11 mouse cellular contexts compared by ENCODE assay signal in genomic region chr11:106741232-106741631, GRCm38 (mm10). TPM values are rescaled to one million over a fixed set of nuclear protein-coding genes. Genes with fewer than 3 reads are reported as not detected.
A peak's percentile ranks its signal among the peaks of the same experiment; 100 is the strongest.
DNase-seq lines count a peak whose midpoint lies in the region; ATAC-seq and TF ChIP-seq lines count a peak whose summit lies in the region.
"Had no signal": no experiment of that assay in that cellular context is flagged by ENCODE, and none has a peak within 500 bp of the region (broad histone marks: within the 10 kb centered on the region; RNA-seq: fewer than 3 reads in every experiment).

No protein-coding gene starts in this region.

- no peak overlapping the region for H3K4me3 ChIP-seq in hindbrain, embryonic 11.5 days (ENCODE audit: low read depth, low read length)
- H3K4me3 ChIP-seq in hindbrain, embryonic 13.5 days: no peak overlapping the region
- no peak overlapping the region for H3K4me3 ChIP-seq in CH12.LX (replicated peaks in 1 of 3; ENCODE audit: low read depth in 2 of 3, low read length in 2 of 3, poor library complexity in 1 of 3)
- no peak overlapping the region for H3K4me3 ChIP-seq in bone marrow macrophage, adult 2 months (ENCODE audit: insufficient read depth, low read length)
- no peak overlapping the region for H3K4me3 ChIP-seq in hindbrain, postnatal 0 days (ENCODE audit: low read length)

- peaks cover 8% of the 10 kb centered on the region for H3K4me1 ChIP-seq in hindbrain, embryonic 11.5 days (replicated peaks; ENCODE audit: control insufficient read depth, insufficient read depth, low read length)
- peaks cover 19% of the 10 kb centered on the region for H3K4me1 ChIP-seq in hindbrain, embryonic 13.5 days (replicated peaks)
- H3K4me1 ChIP-seq in CH12.LX (ENCODE audit: control insufficient read depth in 1 of 2, insufficient read depth in 2 of 2): peaks cover 3 to 64% of the 10 kb centered on the region in 2 experiments; a peak in 3 of 4 replicates
- H3K4me1 ChIP-seq in bone marrow macrophage, adult 2 months (ENCODE audit: control insufficient read depth, insufficient read depth, low read length): peaks cover 7% of the 10 kb centered on the region
- peaks cover 11% of the 10 kb centered on the region; the same call in 1 of the 2 replicates for H3K4me1 ChIP-seq in hindbrain, postnatal 0 days (ENCODE audit: insufficient read depth, low read length)

- no peak for TF ChIP-seq POLR2A in CH12.LX (IDR thresholded peaks at IDR 0.05; ENCODE audit: low read depth, low read length)
- no peak for TF ChIP-seq POLR2A in bone marrow macrophage, adult 2 months (IDR thresholded peaks at IDR 0.05; ENCODE audit: borderline replicate concordance, low read depth, low read length)

- H3K79me2 ChIP-seq in CH12.LX (replicated peaks; ENCODE audit: control insufficient read depth, extremely low read depth, insufficient read depth, poor library complexity, severe bottlenecking): peaks cover 9% of the 10 kb centered on the region

- in situ Hi-C loops in CH12.LX (cut with MboI; ENCODE audit: low pct_ligation_motif_present, low pct_unique_long_range_greater_than_20kb, low sequenced_read_pairs): no loop called here

- no peak for TF ChIP-seq RAD21 in CH12.LX (IDR thresholded peaks at IDR 0.05; ENCODE audit: low read depth, low read length)

- H3K4me2 ChIP-seq in hindbrain, embryonic 11.5 days (replicated peaks; ENCODE audit: low read depth, low read length): no peak overlapping the region
- H3K4me2 ChIP-seq in hindbrain, embryonic 13.5 days: no peak overlapping the region
- no peak overlapping the region for H3K4me2 ChIP-seq in CH12.LX (ENCODE audit: insufficient read depth, low read depth, poor library complexity, severe bottlenecking)
- no peak overlapping the region for H3K4me2 ChIP-seq in hindbrain, postnatal 0 days (ENCODE audit: low read depth, low read length)
- H3K4me2 ChIP-seq: heart, embryonic 11.5 days had no signal

- H3K36me3 ChIP-seq in hindbrain, embryonic 11.5 days (ENCODE audit: control insufficient read depth, insufficient read depth, low read length): no peaks in the 10 kb centered on the region
- H3K36me3 ChIP-seq in hindbrain, embryonic 13.5 days: no peaks in the 10 kb centered on the region
- peaks cover 4 to 29% of the 10 kb centered on the region in 2 experiments for H3K36me3 ChIP-seq in CH12.LX (replicated peaks in 1 of 2; ENCODE audit: control insufficient read depth in 1 of 2, insufficient read depth in 1 of 2, low read length in 1 of 2)
- H3K36me3 ChIP-seq in hindbrain, postnatal 0 days (ENCODE audit: insufficient read depth, low read length): no peaks in the 10 kb centered on the region

- peak; percentile 77 for DNase-seq in hindbrain, embryonic 11.5 days (ENCODE audit: low spot score)
- peak; percentile 94 for DNase-seq in CH12.LX (ENCODE audit: extremely low read depth)
- DNase-seq in hindbrain, postnatal 0 days (ENCODE audit: low spot score): peak; percentile 72
- no peak for DNase-seq in spleen, postnatal 4 days (ENCODE audit: low spot score in 2 of 2)
- no peak for DNase-seq in urinary bladder, postnatal 25 days (ENCODE audit: low spot score)
- DNase-seq: adrenal gland, postnatal 10 days; cerebellum, postnatal 36 days; kidney, adult 11 months had no signal

- WGBS in hindbrain, embryonic 11.5 days: 43% methylated on average over 6 of the region's 6 CpGs
- 19% methylated on average over 6 of the region's 6 CpGs for WGBS in hindbrain, embryonic 13.5 days
- WGBS in hindbrain, postnatal 0 days: 18% methylated on average over 6 of the region's 6 CpGs

- TF ChIP-seq CTCF in CH12.LX (conservative IDR thresholded peaks at IDR 0.05 in 1 of 2, IDR thresholded peaks at IDR 0.05 in 1 of 2; ENCODE audit: low read depth in 2 of 2, low read length in 2 of 2): no peak
- TF ChIP-seq CTCF in bone marrow macrophage, adult 2 months (IDR thresholded peaks at IDR 0.05; ENCODE audit: low read depth, low read length): no peak
- no peak for TF ChIP-seq CTCF in hindbrain, postnatal 0 days (IDR thresholded peaks at IDR 0.05; ENCODE audit: low read depth)

- dilution Hi-C loops in CH12.LX (cut with MboI; ENCODE audit: extremely low pct_ligation_motif_present, extremely low pct_unique_long_range_greater_than_20kb, low sequenced_read_pairs): no loop called here

- no peak overlapping the region for H3K27ac ChIP-seq in hindbrain, embryonic 11.5 days (ENCODE audit: low read depth, low read length)
- H3K27ac ChIP-seq in hindbrain, embryonic 13.5 days: no peak overlapping the region
- no peak overlapping the region for H3K27ac ChIP-seq in CH12.LX (ENCODE audit: insufficient read depth, low read depth)
- peak overlapping the region; percentile 6; the same call in 1 of the 2 replicates for H3K27ac ChIP-seq in bone marrow macrophage, adult 2 months (ENCODE audit: insufficient read depth, low read depth, low read length)
- no peak overlapping the region for H3K27ac ChIP-seq in hindbrain, postnatal 0 days

- H3K9ac ChIP-seq in hindbrain, embryonic 11.5 days (ENCODE audit: low read depth, low read length): no peak overlapping the region
- no peak overlapping the region for H3K9ac ChIP-seq in hindbrain, embryonic 13.5 days
- no peak overlapping the region for H3K9ac ChIP-seq in CH12.LX (ENCODE audit: insufficient read depth, low read depth)
- H3K9ac ChIP-seq in hindbrain, postnatal 0 days (replicated peaks; ENCODE audit: low read length): no peak overlapping the region

- H3K27me3 ChIP-seq in hindbrain, embryonic 11.5 days (ENCODE audit: control insufficient read depth, insufficient read depth, low read length): 0 out of 2 replicates have a peak, but pooled peaks cover 2% of the 10 kb centered on the region
- H3K27me3 ChIP-seq in hindbrain, embryonic 13.5 days: peaks cover 11% of the 10 kb centered on the region; the same call in 1 of the 2 replicates
- no peaks in the 10 kb centered on the region for H3K27me3 ChIP-seq in CH12.LX (replicated peaks)
- no peaks in the 10 kb centered on the region for H3K27me3 ChIP-seq in hindbrain, postnatal 0 days (ENCODE audit: insufficient read depth, low read length)

- TF ChIP-seq EP300 in CH12.LX (IDR thresholded peaks at IDR 0.05; ENCODE audit: low read length): peak; percentile 29

- 0 out of 2 replicates have a peak, but pooled peaks have one; percentile 51 for ATAC-seq in hindbrain, embryonic 11.5 days (ENCODE audit: low FRiP score)
- no peak for ATAC-seq in hindbrain, embryonic 13.5 days (ENCODE audit: low FRiP score)
- ATAC-seq in hindbrain, postnatal 0 days: peak; percentile 45; the same call in 1 of the 2 replicates

- H3K9me3 ChIP-seq in hindbrain, embryonic 11.5 days (ENCODE audit: control insufficient read depth, low read length): no peaks in the 10 kb centered on the region
- H3K9me3 ChIP-seq in hindbrain, embryonic 13.5 days: no peaks in the 10 kb centered on the region
- peaks cover 5% of the 10 kb centered on the region for H3K9me3 ChIP-seq in CH12.LX (replicated peaks; ENCODE audit: low read length)
- H3K9me3 ChIP-seq in hindbrain, postnatal 0 days (ENCODE audit: low read length): no peaks in the 10 kb centered on the region

RNA-seq across cellular contexts. Expression of gene Pecam1, which starts 9.2 kb away (rescaled TPM):
- 19.0 and 20.3 TPM in 2 replicates for polyA plus RNA-seq in hindbrain, embryonic 11.5 days (2014; fragmentation: Nextera tagmentation; extraction: Ambion mirVana)
- 17.4 and 17.6 TPM in 2 replicates for polyA plus RNA-seq in hindbrain, embryonic 13.5 days (2015; fragmentation: Nextera tagmentation; extraction: Ambion mirVana)
- total RNA-seq in CH12.LX (2012; rRNA removed) (19.2 and 22.3 TPM in 2 replicates), CH12.LX (2014; rRNA removed) (18.4 and 20.4 TPM in 2 replicates)
- 18.9 and 19.2 TPM in 2 replicates for polyA plus RNA-seq in CH12.LX (2012; ENCODE audit: insufficient read length, low read depth)
- polyA plus RNA-seq in bone marrow macrophage, adult 2 months (2012; ENCODE audit: insufficient read depth, insufficient read length, missing spikeins): 4.8 and 5.1 TPM in 2 replicates
- 19.2 and 20.1 TPM in 2 replicates for total RNA-seq in hindbrain, postnatal 0 days (2014; rRNA removed)
- 10.9 and 11.2 TPM in 2 replicates for polyA plus RNA-seq in hindbrain, postnatal 0 days (2015; fragmentation: Nextera tagmentation; extraction: Ambion mirVana)

RNA-seq across cellular contexts. Expression of gene Milr1, which starts 9.8 kb away (rescaled TPM):
- polyA plus RNA-seq in hindbrain, embryonic 11.5 days (2014; fragmentation: Nextera tagmentation; extraction: Ambion mirVana): 1.1 and 2.0 TPM in 2 replicates
- polyA plus RNA-seq in hindbrain, embryonic 13.5 days (2015; fragmentation: Nextera tagmentation; extraction: Ambion mirVana): 0.78 and 1.3 TPM in 2 replicates
- 22.0 and 28.1 TPM in 2 replicates for total RNA-seq in CH12.LX (2012; rRNA removed)
- 41.2 and 50.1 TPM in 2 replicates for total RNA-seq in CH12.LX (2014; rRNA removed)
- 33.1 and 35.4 TPM in 2 replicates for polyA plus RNA-seq in CH12.LX (2012; ENCODE audit: insufficient read length, low read depth)
- polyA plus RNA-seq in bone marrow macrophage, adult 2 months (2012; ENCODE audit: insufficient read depth, insufficient read length, missing spikeins): 202 and 222 TPM in 2 replicates
- 0.40 TPM in 1 of 2 replicates, not detected in the other for total RNA-seq in hindbrain, postnatal 0 days (2014; rRNA removed)
- polyA plus RNA-seq in hindbrain, postnatal 0 days (2015; fragmentation: Nextera tagmentation; extraction: Ambion mirVana): 0.56 and 0.72 TPM in 2 replicates

RNA-seq across cellular contexts. Expression of gene Polg2, which starts 38.1 kb away (rescaled TPM):
- polyA plus RNA-seq in hindbrain, embryonic 11.5 days (2014; fragmentation: Nextera tagmentation; extraction: Ambion mirVana): 9.5 and 11.0 TPM in 2 replicates
- polyA plus RNA-seq in hindbrain, embryonic 13.5 days (2015; fragmentation: Nextera tagmentation; extraction: Ambion mirVana): 9.1 and 9.7 TPM in 2 replicates
- total RNA-seq in CH12.LX (2012; rRNA removed) (12.5 and 13.3 TPM in 2 replicates), CH12.LX (2014; rRNA removed) (12.3 and 15.3 TPM in 2 replicates)
- polyA plus RNA-seq in CH12.LX (2012; ENCODE audit: insufficient read length, low read depth): 11.5 and 12.1 TPM in 2 replicates
- 8.9 and 11.4 TPM in 2 replicates for polyA plus RNA-seq in bone marrow macrophage, adult 2 months (2012; ENCODE audit: insufficient read depth, insufficient read length, missing spikeins)
- total RNA-seq in hindbrain, postnatal 0 days (2014; rRNA removed): 8.3 and 12.9 TPM in 2 replicates
- polyA plus RNA-seq in hindbrain, postnatal 0 days (2015; fragmentation: Nextera tagmentation; extraction: Ambion mirVana): 9.5 and 11.4 TPM in 2 replicates

RNA-seq across cellular contexts. Expression of gene Ddx5, which starts 47.8 kb away (rescaled TPM):
- polyA plus RNA-seq in hindbrain, embryonic 11.5 days (2014; fragmentation: Nextera tagmentation; extraction: Ambion mirVana): 544 and 600 TPM in 2 replicates
- 431 and 450 TPM in 2 replicates for polyA plus RNA-seq in hindbrain, embryonic 13.5 days (2015; fragmentation: Nextera tagmentation; extraction: Ambion mirVana)
- 269 and 351 TPM in 2 replicates for total RNA-seq in CH12.LX (2012; rRNA removed)
- 505 and 574 TPM in 2 replicates for total RNA-seq in CH12.LX (2014; rRNA removed)
- 1,169 and 1,328 TPM in 2 replicates for polyA plus RNA-seq in CH12.LX (2012; ENCODE audit: insufficient read length, low read depth)
- polyA plus RNA-seq in bone marrow macrophage, adult 2 months (2012; ENCODE audit: insufficient read depth, insufficient read length, missing spikeins): 1,156 and 1,201 TPM in 2 replicates
- 288 and 416 TPM in 2 replicates for total RNA-seq in hindbrain, postnatal 0 days (2014; rRNA removed)
- 272 and 274 TPM in 2 replicates for polyA plus RNA-seq in hindbrain, postnatal 0 days (2015; fragmentation: Nextera tagmentation; extraction: Ambion mirVana)

RNA-seq across cellular contexts. Expression of gene Cep95, which starts 47.8 kb away (rescaled TPM):
- 19.4 and 22.5 TPM in 2 replicates for polyA plus RNA-seq in hindbrain, embryonic 11.5 days (2014; fragmentation: Nextera tagmentation; extraction: Ambion mirVana)
- polyA plus RNA-seq in hindbrain, embryonic 13.5 days (2015; fragmentation: Nextera tagmentation; extraction: Ambion mirVana): 15.7 and 18.2 TPM in 2 replicates
- total RNA-seq in CH12.LX (2012; rRNA removed) (17.2 and 17.5 TPM in 2 replicates), CH12.LX (2014; rRNA removed) (21.7 and 24.4 TPM in 2 replicates)
- 19.3 and 25.3 TPM in 2 replicates for polyA plus RNA-seq in CH12.LX (2012; ENCODE audit: insufficient read length, low read depth)
- polyA plus RNA-seq in bone marrow macrophage, adult 2 months (2012; ENCODE audit: insufficient read depth, insufficient read length, missing spikeins): 24.4 and 26.6 TPM in 2 replicates
- 2.6 and 9.0 TPM in 2 replicates for total RNA-seq in hindbrain, postnatal 0 days (2014; rRNA removed)
- 7.2 and 8.7 TPM in 2 replicates for polyA plus RNA-seq in hindbrain, postnatal 0 days (2015; fragmentation: Nextera tagmentation; extraction: Ambion mirVana)

Comparison
In these comparisons a context has a peak if more than half of its experiments do, and no peak if none do; other contexts are left out.
1. DNase-seq: peak in hindbrain, embryonic 11.5 days (single experiment), CH12.LX (single experiment) and hindbrain, postnatal 0 days (single experiment); none in spleen, postnatal 4 days (0 of 2) and urinary bladder, postnatal 25 days (single experiment).
2. RNA of gene Milr1, which starts 9.8 kb away (polyA plus RNA-seq): 202 to 222 TPM in bone marrow macrophage, adult 2 months and 33.1 to 35.4 TPM in CH12.LX; 1.1 to 2.0 TPM in hindbrain, embryonic 11.5 days, 0.78 to 1.3 TPM in hindbrain, embryonic 13.5 days and 0.56 to 0.72 TPM in hindbrain, postnatal 0 days; every median in the first group is over 10 times any median in the second.